Mouse (Mus musculus) intestine, embryonic 16.5 days (tissue): ENCODE results near the gene Galnt7. TPM values are rescaled to one million over a fixed set of nuclear protein-coding genes. Genes with fewer than 3 reads are reported as not detected.

Experiments used
- ATAC-seq: fragments of 200-750 bp; cut with Nextera tagmentation; 2 replicates; pipeline ENCODE4 v1.8.0; 2017; ENCODE audit warnings: moderate TSS enrichment, moderate library complexity
- H3K27ac ChIP-seq: fragments of 300-500 bp; sonication (generic); 2 replicates; pipeline ENCODE4 v1.5.1; 2014; ENCODE audit warnings: mild to moderate bottlenecking, low read length
- H3K27me3 ChIP-seq: fragments of 300-500 bp; sonication (generic); replicated peaks from 2 replicates; pipeline ENCODE4 v1.6.1; 2014; ENCODE audit warnings: low read length, control low read depth, mixed read lengths; ENCODE audit not compliant: control insufficient read depth, insufficient read depth
- H3K36me3 ChIP-seq: fragments of 300-500 bp; sonication (generic); 2 replicates; pipeline ENCODE4 v1.6.1; 2014; ENCODE audit warnings: low read length, control low read depth; ENCODE audit not compliant: control insufficient read depth, insufficient read depth
- H3K4me1 ChIP-seq: fragments of 300-500 bp; sonication (generic); 2 replicates; pipeline ENCODE4 v1.6.1; 2014; ENCODE audit warnings: low read length, control low read depth, mixed read lengths; ENCODE audit not compliant: control insufficient read depth, insufficient read depth
- H3K4me2 ChIP-seq: fragments of 300-500 bp; sonication (generic); 2 replicates; pipeline ENCODE4 v1.6.1; 2014; ENCODE audit warnings: low read depth, low read length, control low read depth
- H3K4me3 ChIP-seq: fragments of 300-500 bp; sonication (generic); 2 replicates; pipeline ENCODE4 v1.5.1; 2014; ENCODE audit warnings: mild to moderate bottlenecking, low read length
- H3K9ac ChIP-seq: fragments of 300-500 bp; sonication (generic); 2 replicates; pipeline ENCODE4 v1.6.1; 2014; ENCODE audit warnings: low read depth, low read length
- H3K9me3 ChIP-seq: fragments of 300-500 bp; sonication (generic); 2 replicates; pipeline ENCODE4 v1.6.1; 2016; ENCODE audit warnings: low read length, control low read depth; ENCODE audit not compliant: control insufficient read depth
- WGBS: fragments of 180-500 bp; shearing (Covaris S2); extraction: QIAGEN DNeasy Blood & Tissue Kit; methylation state at CpG from one replicate; pipeline ENCODE4 v1.1.7; 2014; 5-methylcytosine and 5-hydroxymethylcytosine counted together
- polyA plus RNA-seq: library from polyadenylated mRNA; unstranded; fragments of >200 nt; fragmentation: Nextera tagmentation; extraction: Ambion mirVana; gene quantifications from 2 replicates; pipeline ENCODE4 v1.2.1, GENCODE M21; 2015

Gene Galnt7
- 33.5 and 35.0 TPM in 2 replicates for polyA plus RNA-seq

GRCm38 (mm10) chr8:57652456-57653055, at the start of gene Galnt7:
Gene Galnt7, minus strand, starts transcription at chr8:57653032.
- Histone ChIP-seq H3K36me3 (no peaks in the 10 kb centered on the region), H3K27me3 (no peaks in the 10 kb centered on the region), H3K4me3 (peak within 1 kb of the TSS; percentile 85), H3K27ac (peak within 1 kb of the TSS; percentile 97), H3K4me2 (peak within 1 kb of the TSS; percentile 66), H3K4me1 (peaks cover 26% of the 10 kb centered on the region), H3K9me3 (no peaks in the 10 kb centered on the region), H3K9ac (peak within 1 kb of the TSS; percentile 97)
- under 1% methylated on average over 32 of the region's 74 CpGs for WGBS
- ATAC-seq: peak; percentile 84

GRCm38 (mm10) chr8:57688633-57689032, 35.8 kb upstream of the Galnt7 start:
- no peak overlapping the region for H3K4me3 ChIP-seq
- no peak overlapping the region for H3K4me2 ChIP-seq
- no peak overlapping the region for H3K9ac ChIP-seq
- ATAC-seq: no peak
- H3K36me3 ChIP-seq: no peaks in the 10 kb centered on the region
- H3K27me3 ChIP-seq: no peaks in the 10 kb centered on the region
- 53% methylated on average over 7 of the region's 7 CpGs for WGBS
- no peak overlapping the region for H3K27ac ChIP-seq
- no peaks in the 10 kb centered on the region for H3K9me3 ChIP-seq
- no peaks in the 10 kb centered on the region for H3K4me1 ChIP-seq

GRCm38 (mm10) chr8:57685803-57686202, 33.0 kb upstream of the Galnt7 start:
- H3K9ac ChIP-seq: no peak overlapping the region
- H3K27ac ChIP-seq: no peak overlapping the region
- 86% methylated on average over 3 of the region's 3 CpGs for WGBS
- no peak overlapping the region for H3K4me2 ChIP-seq
- H3K27me3 ChIP-seq: no peaks in the 10 kb centered on the region
- ATAC-seq: no peak
- H3K36me3 ChIP-seq: no peaks in the 10 kb centered on the region
- H3K4me1 ChIP-seq: no peaks in the 10 kb centered on the region
- no peak overlapping the region for H3K4me3 ChIP-seq
- H3K9me3 ChIP-seq: no peaks in the 10 kb centered on the region

- H3K36me3 ChIP-seq: no peaks in the 10 kb centered on the region
- H3K27me3 ChIP-seq: no peaks in the 10 kb centered on the region
- no peaks in the 10 kb centered on the region for H3K4me1 ChIP-seq
- no peak overlapping the region for H3K4me2 ChIP-seq
- H3K9ac ChIP-seq: no peak overlapping the region
- no peak overlapping the region for H3K4me3 ChIP-seq
- no peak overlapping the region for H3K27ac ChIP-seq
- 80% methylated on average over 5 of the region's 5 CpGs for WGBS
- no peaks in the 10 kb centered on the region for H3K9me3 ChIP-seq
- no peak for ATAC-seq
These were observed 27.2 kb upstream of the Galnt7 start for GRCm38 (mm10) chr8:57680044-57680443.

GRCm38 (mm10) chr8:57664121-57664520, 11.3 kb upstream of the Galnt7 start:
- Histone ChIP-seq H3K27me3 (no peaks in the 10 kb centered on the region), H3K4me3 (no peak overlapping the region), H3K4me1 (no peaks in the 10 kb centered on the region), H3K4me2 (no peak overlapping the region), H3K36me3 (no peaks in the 10 kb centered on the region), H3K9ac (no peak overlapping the region), H3K27ac (no peak overlapping the region), H3K9me3 (no peaks in the 10 kb centered on the region)
- no peak for ATAC-seq
- 81% methylated on average over 2 of the region's 2 CpGs for WGBS

GRCm38 (mm10) chr8:57660019-57660418, 7.2 kb upstream of the Galnt7 start:
- Histone ChIP-seq H3K9ac (no peak overlapping the region), H3K27me3 (no peaks in the 10 kb centered on the region), H3K4me1 (no peaks in the 10 kb centered on the region), H3K4me2 (no peak overlapping the region), H3K4me3 (no peak overlapping the region), H3K36me3 (no peaks in the 10 kb centered on the region), H3K27ac (no peak overlapping the region), H3K9me3 (no peaks in the 10 kb centered on the region)
- 88% methylated on average over 2 of the region's 2 CpGs for WGBS
- ATAC-seq: no peak

- Histone ChIP-seq H3K4me2 (no peak overlapping the region), H3K36me3 (no peaks in the 10 kb centered on the region), H3K27me3 (no peaks in the 10 kb centered on the region), H3K9ac (no peak overlapping the region), H3K4me1 (no peaks in the 10 kb centered on the region), H3K4me3 (no peak overlapping the region), H3K27ac (no peak overlapping the region), H3K9me3 (no peaks in the 10 kb centered on the region)
- WGBS: 59% methylated on average over 6 of the region's 6 CpGs
- no peak for ATAC-seq
These were observed 3.6 kb upstream of the Galnt7 start for GRCm38 (mm10) chr8:57656446-57656845.

GRCm38 (mm10) chr8:57654146-57654545, 1.3 kb upstream of the Galnt7 start:
- H3K9ac ChIP-seq: no peak overlapping the region
- peaks cover 14% of the 10 kb centered on the region for H3K4me1 ChIP-seq
- peak overlapping the region; percentile 66 for H3K4me2 ChIP-seq
- 65% methylated on average over 7 of the region's 7 CpGs for WGBS
- H3K9me3 ChIP-seq: no peaks in the 10 kb centered on the region
- ATAC-seq: no peak
- peak overlapping the region; percentile 85; the same call in 1 of the 2 replicates for H3K4me3 ChIP-seq
- H3K27ac ChIP-seq: no peak overlapping the region; the same call in 1 of the 2 replicates
- no peaks in the 10 kb centered on the region for H3K27me3 ChIP-seq
- no peaks in the 10 kb centered on the region for H3K36me3 ChIP-seq

GRCm38 (mm10) chr8:57653768-57654125, 915 bp upstream of the Galnt7 start:
- no peaks in the 10 kb centered on the region for H3K36me3 ChIP-seq
- no peak for ATAC-seq
- H3K27me3 ChIP-seq: no peaks in the 10 kb centered on the region
- peak overlapping the region; percentile 66 for H3K4me2 ChIP-seq
- H3K9ac ChIP-seq: peak overlapping the region; percentile 97
- H3K4me3 ChIP-seq: peak overlapping the region; percentile 85
- H3K27ac ChIP-seq: peak overlapping the region; percentile 97
- peaks cover 18% of the 10 kb centered on the region for H3K4me1 ChIP-seq
- no peaks in the 10 kb centered on the region for H3K9me3 ChIP-seq
- WGBS: 15% methylated on average over 7 of the region's 7 CpGs
